Mouse (Mus musculus) left cerebral cortex, postnatal 25 days (tissue): Measurements from ENCODE around the gene Vwa8. TPM values are rescaled to one million over a fixed set of nuclear protein-coding genes. Genes with fewer than 3 reads are reported as not detected.

Experiments used
- DNase-seq, 2 experiments: peaks; one replicate each; pipeline ENCODE4 v3.0.0; 2022; ENCODE audit warnings: low spot score in 2 of 2, mixed read lengths in 1 of 2
- intact Hi-C: fragments of 180-260 bp; cut with DNase I; formaldehyde crosslinking; loops from one replicate; pipeline ENCODE4 v1.15.1; 2025
- total RNA-seq, 2 experiments: library from RNA; stranded (reverse); gene quantifications; 2 replicates each; pipeline ENCODE4 v1.2.3; 2021

Vwa8 gene
- total RNA-seq, 2 experiments from 2014 or later = 24.5 to 29.2 TPM

DNA sequence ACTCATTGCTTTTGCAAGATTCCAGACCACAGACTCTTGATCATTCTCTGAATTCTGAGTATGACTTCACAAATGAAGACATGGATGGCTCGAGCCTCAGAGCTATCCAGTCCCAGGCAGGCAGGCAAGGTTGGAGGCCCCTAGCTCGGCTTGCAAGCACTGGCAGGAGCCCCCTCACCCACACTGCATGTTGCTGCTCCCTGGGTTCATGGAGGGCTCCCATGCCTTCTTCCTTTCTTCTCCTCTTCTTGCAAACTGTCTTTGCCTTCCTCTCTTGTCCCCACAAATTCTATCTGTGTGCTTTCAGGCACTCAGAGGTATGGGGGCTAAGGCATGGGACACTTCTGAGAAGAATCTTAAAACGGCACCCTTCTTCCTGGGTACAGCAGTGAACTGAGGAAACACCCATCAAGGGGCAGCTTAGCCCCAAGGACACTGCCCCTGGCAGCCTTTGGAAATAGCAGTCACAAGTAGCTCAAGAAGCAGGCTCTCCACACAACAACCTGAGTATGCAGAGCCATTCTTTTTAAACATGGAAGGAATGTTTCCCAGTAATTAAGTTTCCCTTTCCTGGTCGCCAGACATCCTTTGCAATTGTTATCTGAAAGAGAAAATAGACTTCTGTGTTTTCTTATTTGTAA lies 354.0 kb downstream of the Vwa8 start:
- intact Hi-C loops = no loop called here
- no peak for DNase-seq

DNA sequence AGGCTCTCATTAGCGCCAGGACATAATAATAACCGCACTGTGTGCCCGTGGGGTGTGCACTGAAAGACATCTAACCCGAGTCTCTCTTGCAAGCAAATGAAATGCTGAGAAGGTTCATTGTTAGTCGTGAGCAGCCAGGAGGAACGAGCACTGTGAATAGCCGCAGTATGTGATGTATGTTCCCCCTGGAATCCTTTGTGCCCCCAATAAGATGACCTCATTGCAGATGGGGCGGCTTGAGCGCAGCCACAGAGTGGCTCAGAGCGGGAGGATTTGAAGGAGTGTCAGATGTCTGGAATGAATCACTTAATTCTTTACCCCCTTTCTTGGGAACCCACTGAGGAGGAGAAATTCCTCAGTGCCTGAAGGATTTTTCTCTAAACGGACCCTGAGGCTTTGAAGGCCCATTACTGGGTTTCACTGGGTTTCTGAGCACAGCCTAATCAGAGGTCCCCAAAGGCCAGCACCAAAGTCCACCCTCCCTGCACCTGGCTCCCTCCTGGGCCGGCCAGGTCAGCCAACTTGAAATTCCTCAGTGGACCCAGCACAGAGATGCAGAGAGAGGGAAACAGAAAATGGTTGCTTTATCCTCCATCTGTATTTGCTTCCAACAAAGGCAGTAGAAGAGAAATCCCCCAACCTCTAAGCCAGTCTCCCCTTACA lies 354.8 kb downstream of the Vwa8 start:
- intact Hi-C loops = no loop called here
- peak in 1 of 2 experiments; percentile 63 for DNase-seq

DNA sequence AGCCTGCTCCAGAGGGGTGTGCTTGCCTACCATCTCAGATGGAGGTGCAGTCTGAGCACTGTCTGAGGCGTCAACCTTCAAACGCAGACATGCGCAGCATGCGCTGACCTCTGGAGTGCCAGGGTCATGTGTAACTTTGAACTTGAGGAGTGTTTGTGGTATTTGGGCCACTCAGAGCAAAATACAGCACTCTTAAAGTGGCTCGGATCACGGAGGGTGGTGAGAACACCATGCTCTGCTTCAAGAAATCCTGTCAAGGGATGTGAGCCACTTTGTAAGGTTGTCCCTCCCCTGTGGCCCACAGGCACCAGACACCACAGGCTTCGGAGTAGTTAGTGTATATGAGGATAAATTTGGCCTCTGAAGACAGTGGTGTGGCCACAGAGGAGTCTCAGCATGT lies 356.0 kb downstream of the Vwa8 start:
- no peak for DNase-seq
- intact Hi-C loops = loop anchor here (5.0 kb wide), 1 partner anchor 97 kb away; the partner anchor contains the start of gene Rgcc

DNA sequence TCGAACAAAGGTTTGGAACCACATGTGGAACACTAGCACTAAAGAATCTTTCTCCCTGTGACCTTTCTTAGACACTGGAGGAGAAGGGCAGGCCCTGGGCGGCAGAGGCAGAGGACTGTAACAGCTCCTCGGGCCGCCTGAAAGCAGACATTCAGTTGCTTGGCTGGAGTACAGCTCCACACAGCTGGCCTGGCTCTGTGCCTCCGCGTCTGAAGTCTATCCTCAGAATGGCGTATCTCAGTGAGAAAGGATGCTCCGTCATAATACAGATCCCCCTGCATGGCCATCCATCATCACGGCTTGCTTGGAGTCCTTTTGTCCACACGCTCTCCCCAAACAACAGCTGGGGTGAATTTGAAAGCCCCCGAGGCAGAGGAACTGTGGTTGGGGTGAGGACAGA lies 357.4 kb downstream of the Vwa8 start:
- DNase-seq = peak; percentile 72 to 77
- intact Hi-C loops = loop anchor here (5.0 kb wide), 1 partner anchor 96 kb away; the partner anchor contains the start of gene Rgcc

DNA sequence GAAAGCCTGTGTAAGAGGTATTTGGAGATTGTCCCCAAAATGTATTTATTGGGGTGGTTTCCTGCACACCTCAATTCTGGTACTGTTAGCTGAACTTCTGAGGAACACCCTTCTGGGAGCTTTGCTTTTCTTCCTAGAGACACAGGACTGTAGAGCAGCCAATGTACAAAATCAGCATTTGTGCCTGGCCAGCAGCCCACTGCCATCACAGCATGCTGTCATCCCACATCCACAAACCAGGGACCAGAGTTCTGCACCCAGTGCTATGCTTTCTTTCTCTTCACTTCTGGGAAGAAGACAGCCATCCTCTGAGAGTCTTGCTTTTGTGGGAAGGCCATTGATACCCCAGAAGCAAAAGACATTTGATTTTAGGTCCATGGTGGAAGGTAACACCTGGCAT lies 359.6 kb downstream of the Vwa8 start:
- peak in 1 of 2 experiments; percentile 70 for DNase-seq
- intact Hi-C loops = loop anchor here (5.0 kb wide), 1 partner anchor 94 kb away; the partner anchor contains the start of gene Rgcc

DNA sequence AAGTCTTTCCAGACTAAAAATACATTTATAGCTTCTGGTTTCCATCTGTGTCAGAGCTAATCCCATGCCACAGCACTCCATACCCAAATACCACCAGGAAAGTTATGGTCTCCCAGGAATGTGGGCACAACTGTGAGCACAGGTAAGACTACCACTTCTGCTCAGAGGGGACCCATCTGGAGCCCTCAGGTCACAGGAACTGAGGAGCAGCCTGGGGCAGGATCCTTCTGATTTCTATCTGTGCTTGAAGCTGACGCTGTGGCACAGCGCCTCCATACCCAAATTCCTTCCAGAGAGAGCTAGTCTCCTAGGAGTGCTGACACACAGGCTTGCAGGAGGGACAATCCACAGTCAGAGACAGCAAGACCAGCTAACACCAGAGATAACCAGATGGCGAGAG lies 361.0 kb downstream of the Vwa8 start:
- intact Hi-C loops = loop anchor here (5.0 kb wide), 1 partner anchor 92 kb away; the partner anchor contains the start of gene Rgcc

DNA sequence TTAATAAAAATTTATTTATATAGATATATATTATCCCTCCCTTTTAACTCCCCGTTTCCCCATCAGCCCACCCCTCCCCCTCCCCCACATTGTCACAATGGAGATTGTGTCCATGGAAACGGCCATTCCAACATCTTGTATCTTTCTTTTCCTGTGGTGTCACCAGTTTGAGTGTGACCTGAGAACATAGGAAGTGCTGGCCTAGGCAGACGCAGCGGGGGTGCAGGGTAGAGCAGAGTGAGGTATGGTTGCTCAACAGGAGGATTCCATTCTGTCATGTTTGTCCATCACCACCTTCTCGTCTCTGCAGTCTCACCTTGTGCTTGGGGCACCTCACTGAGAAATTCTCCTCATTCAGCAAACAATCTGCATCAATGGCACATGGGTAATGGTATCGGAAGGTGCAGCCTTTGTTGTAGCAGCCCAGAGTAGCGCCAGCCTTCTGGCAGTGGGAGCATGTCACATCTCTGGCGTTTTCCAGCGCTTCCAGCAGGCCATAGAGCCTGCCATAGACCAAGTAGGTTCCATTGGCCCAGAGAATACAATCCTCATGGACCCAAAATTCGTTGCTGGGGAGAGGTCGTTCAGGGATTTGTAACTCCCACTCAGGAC lies 363.6 kb downstream of the Vwa8 start:
- no peak for DNase-seq
- intact Hi-C loops = no loop called here

More for the DNA sequence above, 361.0 kb downstream of the Vwa8 start:
- DNase-seq = no peak

DNA sequence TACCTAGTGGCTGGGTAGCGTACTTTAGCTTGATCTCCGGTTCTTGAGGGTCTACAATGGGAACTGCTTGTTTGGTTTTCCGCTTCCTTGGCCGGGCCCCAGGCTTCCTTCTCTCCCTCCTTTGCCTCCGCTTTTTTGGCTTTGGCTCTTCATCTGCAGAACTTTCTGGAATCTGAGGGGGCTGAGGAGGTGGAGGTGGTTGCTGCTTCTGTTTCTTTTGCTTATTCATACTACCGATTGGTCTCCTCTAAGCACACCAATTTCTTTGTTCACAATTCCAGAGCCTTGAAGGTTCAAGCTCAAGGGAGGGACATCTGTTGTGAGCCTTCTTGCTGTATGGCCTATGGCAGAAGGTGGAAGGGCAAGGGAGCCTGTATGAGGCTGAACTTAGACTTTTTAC lies 365.3 kb downstream of the Vwa8 start:
- intact Hi-C loops = no loop called here

DNA sequence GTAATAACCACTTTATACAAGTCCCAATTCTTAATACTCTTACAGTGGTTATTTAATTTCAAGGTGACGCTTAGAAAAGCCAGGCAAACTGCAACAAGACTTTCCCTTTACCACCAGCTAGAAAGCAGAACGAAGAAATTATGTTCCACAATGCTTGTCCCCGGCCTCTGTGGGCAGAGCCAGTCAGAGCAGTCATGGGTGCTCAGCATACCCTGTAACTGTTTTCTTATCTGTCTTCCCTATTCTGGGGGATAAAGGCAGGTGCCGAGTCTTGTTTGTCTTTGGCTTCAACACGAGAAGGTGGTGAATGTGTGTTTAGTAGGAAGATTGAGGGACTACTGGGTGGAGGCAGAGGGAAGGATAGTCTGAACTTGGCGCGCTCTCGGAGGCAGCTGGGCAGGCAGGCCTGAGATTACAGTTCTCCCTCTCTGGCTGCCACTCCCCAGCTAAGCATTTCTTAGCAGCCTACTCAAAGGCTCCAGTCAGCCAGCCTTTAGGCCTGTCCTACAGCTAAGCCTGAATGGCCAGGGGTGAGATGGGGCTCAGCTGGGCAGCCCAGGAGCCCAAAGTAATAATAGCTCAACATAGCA lies 365.9 kb downstream of the Vwa8 start:
- intact Hi-C loops = no loop called here

More for the DNA sequence above, 365.3 kb downstream of the Vwa8 start:
- peak in 1 of 2 experiments; percentile 69 for DNase-seq

DNA sequence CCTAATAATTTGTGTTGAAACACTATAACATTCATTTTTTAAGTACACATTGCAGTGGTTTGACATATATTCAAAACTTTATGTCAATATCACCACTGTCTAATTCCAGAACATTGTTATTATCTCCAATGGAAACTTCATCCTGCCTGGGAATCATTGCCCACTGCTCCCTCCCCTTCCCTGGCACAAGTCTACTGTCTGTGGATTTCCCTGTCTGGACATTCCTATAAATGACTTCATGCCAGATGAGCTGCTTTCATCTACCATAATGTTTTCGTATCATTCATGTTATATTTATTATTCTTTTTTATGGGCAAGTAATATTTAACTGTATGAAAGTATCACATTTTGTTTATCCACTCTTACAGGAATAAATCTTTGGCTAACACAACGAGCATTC lies 367.5 kb downstream of the Vwa8 start:
- intact Hi-C loops = no loop called here

More for the DNA sequence above, 365.9 kb downstream of the Vwa8 start:
- DNase-seq = no peak

DNA sequence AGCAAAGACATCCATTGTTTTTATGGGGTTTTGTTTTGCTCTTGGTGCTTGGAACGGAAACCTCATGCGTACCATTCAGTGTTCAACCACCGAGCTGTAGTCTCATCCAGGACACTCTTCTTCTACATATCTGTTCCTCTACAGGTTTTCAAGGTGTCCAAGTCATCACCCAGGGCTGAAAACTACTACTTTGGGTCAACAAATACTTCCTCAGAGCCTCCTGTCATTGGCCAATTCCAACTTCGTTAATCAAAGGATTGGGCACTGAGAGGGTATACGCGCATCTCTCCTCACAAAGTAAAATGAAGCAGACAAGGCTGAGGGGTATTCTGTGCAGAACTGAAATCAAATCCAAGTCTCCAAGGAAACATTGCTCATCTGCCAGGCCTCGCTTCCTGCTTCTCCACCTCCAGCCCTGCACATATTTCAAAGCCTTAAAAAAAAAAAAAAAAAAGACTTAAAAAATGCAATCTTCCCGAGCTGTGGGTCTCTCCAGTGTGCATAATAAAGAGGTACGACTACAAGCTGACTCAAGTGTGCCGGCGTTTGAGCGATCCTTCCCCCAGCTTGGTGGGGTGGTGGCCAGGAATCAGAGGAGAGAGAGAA lies 374.7 kb downstream of the Vwa8 start:
- intact Hi-C loops = no loop called here

More for the DNA sequence above, 367.5 kb downstream of the Vwa8 start:
- DNase-seq = no peak

DNA sequence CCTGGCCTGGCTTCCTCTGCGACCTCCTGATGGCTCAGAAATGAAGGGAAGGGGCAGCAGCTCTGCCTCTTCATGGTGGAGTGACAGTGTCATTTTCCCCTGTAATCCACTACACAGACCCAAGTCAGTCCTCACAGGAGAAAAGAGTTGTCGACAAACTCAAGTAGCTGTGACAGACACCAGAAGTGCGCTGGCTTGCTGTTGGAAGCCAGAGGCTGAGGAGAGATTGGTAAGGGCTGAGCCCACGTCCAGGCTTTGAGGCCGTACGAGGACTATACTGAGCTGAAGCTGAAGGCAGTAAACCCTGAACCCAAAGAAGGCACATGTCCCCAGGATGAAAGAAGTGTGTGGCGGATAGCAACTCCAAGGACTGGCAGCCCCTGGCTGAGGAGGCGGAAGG lies 376.6 kb downstream of the Vwa8 start:
- no peak for DNase-seq
- intact Hi-C loops = no loop called here

More for the DNA sequence above, 374.7 kb downstream of the Vwa8 start:
- peak in 1 of 2 experiments; percentile 78 for DNase-seq

DNA sequence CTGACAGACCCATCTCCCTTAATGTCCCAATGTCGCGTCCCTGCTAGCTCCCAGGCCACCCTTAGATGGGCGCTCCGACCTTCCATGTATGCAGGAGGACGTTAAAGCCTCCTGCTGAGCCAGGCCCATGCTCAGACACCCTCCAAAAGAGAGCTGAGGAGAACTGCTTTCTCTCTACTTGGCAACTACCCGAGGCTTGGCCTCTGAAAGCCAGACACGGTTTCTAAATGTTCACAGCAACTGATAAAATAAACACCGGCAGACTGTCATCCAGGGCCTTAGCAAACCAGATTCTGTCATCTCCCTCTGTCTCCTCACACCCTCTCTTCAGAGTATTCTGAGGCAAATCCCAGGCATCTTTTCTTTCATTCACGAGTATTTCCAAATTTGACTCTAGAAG lies 377.2 kb downstream of the Vwa8 start:
- intact Hi-C loops = no loop called here

DNA sequence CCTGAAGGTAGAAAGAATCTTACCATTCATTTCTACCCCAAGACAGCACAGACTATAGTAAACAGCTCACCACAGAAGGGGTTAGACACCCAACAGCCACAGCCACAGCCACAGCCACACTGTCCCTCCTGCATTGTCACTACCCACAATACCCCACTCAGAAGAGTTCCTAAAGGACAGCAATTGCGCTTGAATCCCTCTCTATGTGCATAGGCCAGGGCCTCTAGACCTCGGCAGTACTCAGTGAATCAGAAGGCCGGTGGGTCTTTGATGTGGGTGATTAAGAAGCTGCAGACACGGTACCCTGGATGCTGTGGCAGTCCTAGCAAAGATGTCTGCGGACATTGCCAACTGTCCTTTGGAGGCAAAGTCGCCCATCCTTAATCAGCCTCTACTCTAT lies 377.9 kb downstream of the Vwa8 start:
- DNase-seq = no peak
- intact Hi-C loops = no loop called here

More for the DNA sequence above, 377.2 kb downstream of the Vwa8 start:
- DNase-seq = no peak

DNA sequence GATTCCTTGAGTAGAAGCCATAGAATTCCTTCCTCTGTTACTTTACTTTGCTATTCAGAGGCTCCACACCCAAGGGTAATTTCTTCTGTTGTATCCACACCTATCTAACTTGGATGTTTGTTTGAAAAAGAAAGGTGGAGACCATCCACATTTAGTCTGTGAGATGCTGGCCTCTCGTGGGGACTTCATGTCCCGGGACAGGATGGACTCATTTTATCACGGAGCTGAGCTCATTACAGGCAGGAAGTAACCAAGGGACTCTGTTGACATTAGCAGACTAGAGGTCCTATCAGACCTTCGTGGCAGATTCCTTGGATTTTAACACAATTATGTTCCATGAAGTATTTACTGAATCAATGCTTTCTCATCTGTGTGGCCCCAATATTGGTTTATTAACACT lies 379.1 kb downstream of the Vwa8 start:
- intact Hi-C loops = no loop called here
- no peak for DNase-seq

DNA sequence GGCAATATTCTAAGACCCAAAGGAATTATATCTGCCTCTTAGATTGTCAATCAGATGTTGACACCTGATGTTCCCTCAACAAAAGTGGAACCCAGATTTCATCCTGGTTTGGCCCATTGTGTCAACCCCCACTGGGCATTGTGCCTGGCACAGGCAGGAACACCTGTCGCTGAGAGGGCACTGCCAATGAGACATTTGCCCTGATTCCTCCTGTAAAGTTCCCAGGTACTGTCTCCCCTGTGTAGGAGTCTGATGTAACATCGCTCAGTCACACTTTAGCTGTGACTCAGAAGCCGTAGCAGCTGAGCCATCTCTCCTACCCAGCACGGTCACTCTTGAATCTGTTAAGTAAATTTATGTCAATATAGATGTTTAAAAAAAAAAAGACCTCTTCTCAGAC lies 382.8 kb downstream of the Vwa8 start:
- intact Hi-C loops = no loop called here
- peak in 1 of 2 experiments; percentile 43 for DNase-seq

DNA sequence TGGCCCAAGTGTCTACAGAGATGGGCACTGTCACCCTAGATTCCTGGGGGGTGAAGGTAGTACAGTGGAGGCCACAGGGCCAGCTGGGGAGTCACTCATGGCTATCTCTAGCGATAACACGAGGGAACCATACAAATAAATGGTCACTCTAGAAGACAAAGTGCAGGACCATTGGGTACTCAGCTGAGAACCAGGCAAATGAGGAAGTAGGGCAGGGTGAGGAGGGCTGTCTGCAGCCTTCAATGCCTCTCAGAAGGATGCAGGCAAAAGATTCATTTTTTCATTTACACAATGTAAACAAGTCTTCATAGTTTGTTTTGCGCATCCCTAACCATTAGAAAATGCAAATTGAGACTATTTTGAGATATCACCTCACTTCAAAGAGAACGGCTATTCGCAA lies 384.8 kb downstream of the Vwa8 start:
- DNase-seq = no peak
- intact Hi-C loops = no loop called here

DNA sequence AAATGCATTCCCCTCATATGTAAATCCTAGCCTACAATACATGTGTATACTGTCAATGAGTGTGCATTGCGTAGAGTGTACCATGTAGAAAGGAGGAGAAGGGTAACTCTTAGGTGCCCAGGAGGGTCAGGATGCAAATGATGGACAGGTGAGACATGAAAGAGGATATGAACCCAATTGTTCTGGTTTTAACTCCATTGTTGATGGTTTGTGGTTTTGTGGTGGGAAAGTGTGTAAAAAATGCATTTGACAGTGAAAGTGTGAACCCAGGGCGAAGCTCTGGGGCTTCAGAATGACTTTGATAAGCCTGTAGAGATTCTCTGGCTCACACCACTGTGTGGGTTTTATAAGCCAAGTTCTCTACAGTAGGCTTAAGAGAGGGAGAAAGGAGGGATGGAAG lies 385.7 kb downstream of the Vwa8 start:
- no peak for DNase-seq
- intact Hi-C loops = no loop called here

DNA sequence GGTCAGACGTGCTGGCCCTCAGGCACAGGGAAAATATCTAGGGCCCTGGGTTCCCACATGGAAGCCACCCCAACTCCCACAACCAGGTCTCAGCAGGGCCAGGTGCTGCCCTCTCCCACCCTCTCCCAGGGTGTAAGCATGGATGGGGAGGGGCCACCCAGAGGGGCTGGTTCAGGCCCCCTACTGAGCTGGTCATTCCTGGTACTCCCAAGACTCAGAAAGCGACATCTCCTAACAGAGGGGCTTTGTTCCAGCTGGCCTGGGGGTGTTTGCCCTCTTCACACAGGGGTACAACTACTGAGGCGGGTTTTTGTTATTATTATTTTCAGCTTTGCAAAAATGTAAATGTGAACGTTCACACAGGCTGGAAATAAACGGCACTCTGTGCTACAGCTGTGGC lies 386.3 kb downstream of the Vwa8 start:
- intact Hi-C loops = no loop called here
- no peak for DNase-seq

DNA sequence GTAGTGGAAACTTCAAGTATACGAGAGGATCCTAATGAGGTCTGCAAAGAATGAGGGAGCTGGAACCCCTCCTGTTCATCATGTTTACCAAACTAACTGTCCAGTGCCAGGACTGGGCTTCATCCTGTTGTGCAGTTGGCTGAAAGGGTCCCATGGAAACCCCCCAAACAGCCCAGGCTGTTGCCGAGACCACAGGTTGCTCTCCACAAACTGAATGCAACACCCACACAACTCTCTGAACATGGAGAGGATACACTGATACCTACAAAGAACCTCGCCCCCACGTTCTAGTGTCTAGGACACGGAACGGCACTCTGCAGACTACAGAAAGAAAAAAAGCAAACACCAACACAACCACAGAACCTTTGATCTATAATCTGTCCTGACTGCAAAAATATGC lies 387.4 kb downstream of the Vwa8 start:
- peak in 1 of 2 experiments; percentile 28 for DNase-seq
- intact Hi-C loops = no loop called here
